Mouse (Mus musculus): Measurements from ENCODE around the gene Tanc2. TPM values are rescaled to one million over a fixed set of nuclear protein-coding genes. Genes with fewer than 3 reads are reported as not detected.
A peak's percentile ranks its signal among the peaks of the same experiment; 100 is the strongest.

Gene Tanc2
- polyA plus RNA-seq, 1 experiment from 2014 or later: 5.6 TPM

DNA sequence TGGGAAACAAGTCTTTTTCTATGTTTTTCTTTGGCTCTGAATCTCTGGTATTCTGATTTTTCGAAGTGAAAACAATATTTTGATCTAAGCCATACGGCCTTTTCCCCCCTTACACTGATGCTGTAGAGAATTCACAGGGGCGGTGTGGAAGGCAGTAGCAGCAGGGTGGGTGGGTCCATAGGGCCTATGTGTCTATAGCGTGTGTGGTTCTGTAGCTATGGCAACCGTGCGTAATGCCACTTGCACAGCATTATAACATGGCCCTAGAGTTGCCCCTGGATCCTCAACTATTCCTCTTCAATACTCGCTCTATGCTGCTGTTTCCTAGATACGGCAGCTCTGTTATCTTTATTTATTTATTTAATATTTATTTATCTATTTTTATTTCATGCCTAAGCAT is 32.5 kb upstream of the Tanc2 start:
- no peak for ATAC-seq (ENCODE audit: insufficient number of reproducible peaks, low FRiP score, low TSS enrichment, low read depth)
- H3K4me2 ChIP-seq (ENCODE audit: low read depth, severe bottlenecking): no peak overlapping the region

DNA sequence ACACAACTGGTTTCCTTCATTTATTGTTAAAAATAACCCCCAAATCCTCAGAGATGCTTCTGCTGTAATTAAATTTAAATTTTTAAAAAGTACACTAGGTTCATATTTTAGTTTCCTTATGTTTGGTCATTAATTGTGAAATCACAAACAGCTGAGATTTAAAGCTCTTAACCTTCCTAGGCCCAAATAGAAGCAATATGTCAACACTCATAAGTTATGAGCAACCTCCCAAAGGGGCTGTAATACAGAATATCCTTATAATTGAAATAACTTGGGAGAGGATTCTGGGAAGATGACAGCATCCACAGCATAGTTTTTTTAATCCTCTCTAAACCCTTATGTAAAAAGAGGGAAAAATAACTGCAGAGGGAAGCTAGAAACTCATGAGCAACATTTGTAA is 31.7 kb upstream of the Tanc2 start:
- H3K4me2 ChIP-seq (ENCODE audit: low read depth, severe bottlenecking): no peak overlapping the region
- ATAC-seq (ENCODE audit: insufficient number of reproducible peaks, low FRiP score, low TSS enrichment, low read depth) (no peak), DNase-seq (ENCODE audit: low spot score) (no peak)
- no peak overlapping the region for H3K9ac ChIP-seq (ENCODE audit: low read length)
- H3K4me1 ChIP-seq (ENCODE audit: control insufficient read depth, insufficient read depth, low read length): no peaks in the 10 kb centered on the region
- H3K36me3 ChIP-seq (ENCODE audit: control insufficient read depth, insufficient read depth, low read length): no peaks in the 10 kb centered on the region
- no peak overlapping the region for H3K27ac ChIP-seq (replicated peaks; ENCODE audit: low read depth, low read length)
- H3K9me3 ChIP-seq (ENCODE audit: control insufficient read depth, low read length): no peaks in the 10 kb centered on the region
- H3K27me3 ChIP-seq (ENCODE audit: control insufficient read depth, insufficient read depth, low read length): no peaks in the 10 kb centered on the region
- H3K4me3 ChIP-seq (ENCODE audit: low read depth, low read length): no peak overlapping the region

More for the DNA sequence above, 32.5 kb upstream of the Tanc2 start:
- Histone ChIP-seq H3K9me3 (ENCODE audit: control insufficient read depth, low read length) (no peaks in the 10 kb centered on the region), H3K4me1 (ENCODE audit: control insufficient read depth, insufficient read depth, low read length) (no peaks in the 10 kb centered on the region), H3K27me3 (ENCODE audit: control insufficient read depth, insufficient read depth, low read length) (no peaks in the 10 kb centered on the region), H3K4me3 (ENCODE audit: low read depth, low read length) (no peak overlapping the region), H3K36me3 (ENCODE audit: control insufficient read depth, insufficient read depth, low read length) (no peaks in the 10 kb centered on the region), H3K9ac (ENCODE audit: low read length) (no peak overlapping the region), H3K27ac (replicated peaks; ENCODE audit: low read depth, low read length) (no peak overlapping the region)
- DNase-seq (ENCODE audit: low spot score): no peak
- WGBS: 80% methylated on average over 8 of the region's 8 CpGs

DNA sequence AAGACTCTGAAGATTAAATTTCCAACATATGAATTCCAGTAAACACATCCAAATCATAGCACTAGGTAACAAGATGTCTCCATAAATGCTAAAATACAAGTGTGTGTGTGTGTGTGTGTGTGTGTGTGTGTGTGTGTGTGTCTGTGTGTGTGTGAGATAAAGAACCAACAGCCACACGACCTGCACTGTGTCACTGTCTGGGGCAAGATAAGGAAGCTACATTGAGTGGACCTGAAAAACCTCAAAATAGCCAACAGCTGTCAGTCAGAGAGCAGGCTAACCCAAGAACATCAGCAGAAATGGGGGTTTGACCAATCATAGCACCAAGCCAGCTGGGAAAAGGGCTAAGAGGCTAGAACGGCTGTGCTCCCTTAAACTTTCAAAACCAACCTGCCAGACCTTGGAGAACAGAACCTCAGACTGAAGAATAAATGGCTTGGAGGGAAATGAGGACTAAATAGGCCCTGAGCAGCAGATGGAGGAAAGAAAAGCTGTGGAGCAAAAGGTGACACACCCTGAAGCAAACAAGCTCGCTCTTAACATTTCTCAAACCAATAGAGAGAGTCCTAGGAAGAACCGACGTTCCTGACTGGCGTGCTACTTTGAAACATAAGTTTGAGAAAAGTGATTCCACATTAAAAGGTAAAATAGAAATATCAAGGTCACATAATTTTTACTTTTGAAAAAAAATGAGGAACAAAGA is 30.8 kb upstream of the Tanc2 start:
- no peak overlapping the region for H3K27ac ChIP-seq (replicated peaks; ENCODE audit: low read depth, low read length)
- no peak overlapping the region for H3K4me2 ChIP-seq (ENCODE audit: low read depth, severe bottlenecking)
- DNase-seq (ENCODE audit: low spot score): no peak
- H3K4me3 ChIP-seq (ENCODE audit: low read depth, low read length): no peak overlapping the region
- no peaks in the 10 kb centered on the region for H3K36me3 ChIP-seq (ENCODE audit: control insufficient read depth, insufficient read depth, low read length)
- no peaks in the 10 kb centered on the region for H3K27me3 ChIP-seq (ENCODE audit: control insufficient read depth, insufficient read depth, low read length)
- no peak for ATAC-seq (ENCODE audit: insufficient number of reproducible peaks, low FRiP score, low TSS enrichment, low read depth)
- H3K4me1 ChIP-seq (ENCODE audit: control insufficient read depth, insufficient read depth, low read length): no peaks in the 10 kb centered on the region
- H3K9ac ChIP-seq (ENCODE audit: low read length): no peak overlapping the region
- H3K9me3 ChIP-seq (ENCODE audit: control insufficient read depth, low read length): no peaks in the 10 kb centered on the region
- WGBS: 81% methylated on average over 6 of the region's 6 CpGs

DNA sequence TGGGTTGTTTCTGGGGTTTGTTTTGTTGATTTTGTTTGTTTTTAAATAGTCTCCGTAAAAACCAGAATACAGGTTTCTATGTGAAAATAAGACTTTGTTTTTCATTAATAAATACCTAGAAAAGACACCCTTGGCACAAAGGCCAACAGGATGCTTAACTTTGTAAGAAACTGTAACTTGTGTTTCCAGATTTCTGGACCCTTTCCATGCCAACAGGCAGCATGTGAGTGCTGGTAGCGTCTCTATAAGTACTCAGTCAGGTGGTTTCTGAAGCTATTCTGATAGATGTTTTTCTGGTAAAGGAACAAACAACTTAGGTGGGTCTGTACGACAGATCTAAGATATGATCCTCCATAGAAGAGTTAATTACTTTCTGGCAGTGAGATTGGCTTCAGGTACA is 26.2 kb upstream of the Tanc2 start:
- DNase-seq (ENCODE audit: low spot score): no peak
- Histone ChIP-seq H3K36me3 (ENCODE audit: control insufficient read depth, insufficient read depth, low read length) (no peaks in the 10 kb centered on the region), H3K9me3 (ENCODE audit: control insufficient read depth, low read length) (no peaks in the 10 kb centered on the region), H3K9ac (ENCODE audit: low read length) (no peak overlapping the region), H3K4me2 (ENCODE audit: low read depth, severe bottlenecking) (no peak overlapping the region), H3K27ac (replicated peaks; ENCODE audit: low read depth, low read length) (no peak overlapping the region), H3K27me3 (ENCODE audit: control insufficient read depth, insufficient read depth, low read length) (no peaks in the 10 kb centered on the region), H3K4me1 (ENCODE audit: control insufficient read depth, insufficient read depth, low read length) (no peaks in the 10 kb centered on the region), H3K4me3 (ENCODE audit: low read depth, low read length) (no peak overlapping the region)
- ATAC-seq (ENCODE audit: insufficient number of reproducible peaks, low FRiP score, low TSS enrichment, low read depth): no peak
- WGBS: 91% methylated on average over 3 of the region's 3 CpGs

DNA sequence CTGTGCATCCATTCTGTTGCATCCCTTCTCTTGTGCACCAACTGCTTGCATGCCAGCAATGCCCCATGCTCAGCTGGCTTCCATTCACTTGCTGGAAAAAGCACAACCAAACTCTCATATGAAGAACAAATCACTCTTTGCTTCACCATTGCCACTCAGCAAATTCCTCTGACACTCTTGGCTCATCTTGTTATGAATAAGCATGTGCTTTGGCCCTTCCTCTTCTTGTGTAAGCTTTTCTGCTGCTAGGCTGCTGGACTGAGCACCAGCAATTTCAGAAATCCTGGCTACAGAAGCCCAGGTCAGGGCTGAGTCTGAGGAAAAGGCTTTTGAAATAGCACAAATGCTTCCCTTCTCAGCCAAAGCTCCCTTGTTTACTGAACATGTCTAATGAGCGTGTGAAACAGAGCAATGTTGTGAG is 22.6 kb upstream of the Tanc2 start:
- no peak overlapping the region for H3K4me3 ChIP-seq (ENCODE audit: low read depth, low read length)
- no peak for DNase-seq (ENCODE audit: low spot score)
- 76% methylated on average over 1 of the region's 1 CpGs for WGBS
- H3K27me3 ChIP-seq (ENCODE audit: control insufficient read depth, insufficient read depth, low read length): no peaks in the 10 kb centered on the region
- no peaks in the 10 kb centered on the region for H3K4me1 ChIP-seq (ENCODE audit: control insufficient read depth, insufficient read depth, low read length)
- no peak overlapping the region for H3K4me2 ChIP-seq (ENCODE audit: low read depth, severe bottlenecking)
- no peaks in the 10 kb centered on the region for H3K36me3 ChIP-seq (ENCODE audit: control insufficient read depth, insufficient read depth, low read length)
- H3K27ac ChIP-seq (replicated peaks; ENCODE audit: low read depth, low read length): no peak overlapping the region
- no peak for ATAC-seq (ENCODE audit: insufficient number of reproducible peaks, low FRiP score, low TSS enrichment, low read depth)
- no peak overlapping the region for H3K9ac ChIP-seq (ENCODE audit: low read length)
- no peaks in the 10 kb centered on the region for H3K9me3 ChIP-seq (ENCODE audit: control insufficient read depth, low read length)

DNA sequence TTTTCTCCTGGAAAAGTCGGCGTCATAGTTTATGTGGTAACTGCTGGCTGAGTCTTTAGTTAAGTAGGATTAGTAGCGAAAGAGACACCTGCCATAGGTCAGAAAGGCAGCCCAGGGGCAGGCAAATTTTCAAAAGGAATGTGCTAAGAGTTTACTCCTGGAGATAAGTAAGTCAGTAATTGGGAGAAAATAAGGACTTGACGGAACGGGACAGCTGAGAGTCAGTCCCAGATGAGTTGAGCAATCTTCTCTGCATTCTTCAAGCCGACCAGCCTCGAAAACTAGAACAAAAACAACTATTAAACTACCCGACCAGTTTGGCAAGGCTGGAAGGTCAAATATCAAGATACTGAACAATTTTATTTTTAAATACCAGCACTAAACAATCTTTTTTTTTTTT is 17.8 kb upstream of the Tanc2 start:
- 71% methylated on average over 8 of the region's 8 CpGs for WGBS
- peak; percentile 19 for DNase-seq (ENCODE audit: low spot score)
- H3K4me1 ChIP-seq (ENCODE audit: control insufficient read depth, insufficient read depth, low read length): no peaks in the 10 kb centered on the region
- no peak overlapping the region for H3K27ac ChIP-seq (replicated peaks; ENCODE audit: low read depth, low read length)
- H3K27me3 ChIP-seq (ENCODE audit: control insufficient read depth, insufficient read depth, low read length): no peaks in the 10 kb centered on the region
- no peak for ATAC-seq (ENCODE audit: insufficient number of reproducible peaks, low FRiP score, low TSS enrichment, low read depth)
- H3K9ac ChIP-seq (ENCODE audit: low read length): no peak overlapping the region
- no peak overlapping the region for H3K4me2 ChIP-seq (ENCODE audit: low read depth, severe bottlenecking)
- no peak overlapping the region for H3K4me3 ChIP-seq (ENCODE audit: low read depth, low read length)
- no peaks in the 10 kb centered on the region for H3K9me3 ChIP-seq (ENCODE audit: control insufficient read depth, low read length)
- H3K36me3 ChIP-seq (ENCODE audit: control insufficient read depth, insufficient read depth, low read length): no peaks in the 10 kb centered on the region

DNA sequence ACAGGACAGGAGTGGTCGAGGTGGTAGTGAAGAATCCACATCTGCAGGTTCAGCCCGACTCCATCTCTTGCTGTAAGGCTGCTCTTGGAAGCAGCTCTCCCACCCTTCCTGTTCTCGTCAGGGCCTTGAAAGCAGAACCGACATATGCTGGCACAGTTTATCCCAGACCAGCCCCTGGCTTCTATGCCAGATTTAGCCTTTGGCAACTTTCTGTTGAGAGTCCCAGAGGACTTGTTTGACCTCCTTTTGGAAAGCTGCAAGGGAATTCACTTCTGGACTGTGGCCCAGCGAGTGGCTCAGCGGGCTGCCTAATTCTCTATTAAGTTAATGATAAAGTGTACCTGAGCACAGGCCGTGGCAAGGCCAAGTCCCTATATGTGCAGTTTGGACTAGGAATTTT is 15.5 kb upstream of the Tanc2 start:
- Histone ChIP-seq H3K4me2 (ENCODE audit: low read depth, severe bottlenecking) (no peak overlapping the region), H3K27me3 (ENCODE audit: control insufficient read depth, insufficient read depth, low read length) (no peaks in the 10 kb centered on the region), H3K36me3 (ENCODE audit: control insufficient read depth, insufficient read depth, low read length) (no peaks in the 10 kb centered on the region), H3K27ac (replicated peaks; ENCODE audit: low read depth, low read length) (no peak overlapping the region), H3K9me3 (ENCODE audit: control insufficient read depth, low read length) (no peaks in the 10 kb centered on the region), H3K4me3 (ENCODE audit: low read depth, low read length) (no peak overlapping the region), H3K9ac (ENCODE audit: low read length) (no peak overlapping the region), H3K4me1 (ENCODE audit: control insufficient read depth, insufficient read depth, low read length) (no peaks in the 10 kb centered on the region)
- DNase-seq (ENCODE audit: low spot score): no peak
- no peak for ATAC-seq (ENCODE audit: insufficient number of reproducible peaks, low FRiP score, low TSS enrichment, low read depth)
- 58% methylated on average over 7 of the region's 7 CpGs for WGBS

DNA sequence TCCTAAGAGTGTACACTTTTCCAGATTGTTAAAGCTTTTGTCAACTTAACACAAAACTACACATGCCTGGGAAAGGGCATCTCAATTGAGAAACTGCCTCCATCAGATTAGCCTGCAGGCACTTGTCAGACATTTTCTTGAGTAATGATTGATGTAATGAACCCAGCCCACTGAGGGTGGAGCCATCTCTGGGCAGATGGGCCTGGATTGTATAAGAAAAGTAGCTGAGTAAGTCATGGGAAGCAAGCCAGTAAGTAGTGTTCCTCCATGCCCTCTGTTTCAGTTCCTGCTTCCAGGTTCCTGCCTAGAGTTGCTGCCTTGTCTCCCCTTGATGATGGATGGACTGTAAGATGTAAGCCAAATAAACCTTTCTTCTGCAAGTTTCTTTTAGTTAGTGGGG is 12.6 kb upstream of the Tanc2 start:
- no peak for ATAC-seq (ENCODE audit: insufficient number of reproducible peaks, low FRiP score, low TSS enrichment, low read depth)

DNA sequence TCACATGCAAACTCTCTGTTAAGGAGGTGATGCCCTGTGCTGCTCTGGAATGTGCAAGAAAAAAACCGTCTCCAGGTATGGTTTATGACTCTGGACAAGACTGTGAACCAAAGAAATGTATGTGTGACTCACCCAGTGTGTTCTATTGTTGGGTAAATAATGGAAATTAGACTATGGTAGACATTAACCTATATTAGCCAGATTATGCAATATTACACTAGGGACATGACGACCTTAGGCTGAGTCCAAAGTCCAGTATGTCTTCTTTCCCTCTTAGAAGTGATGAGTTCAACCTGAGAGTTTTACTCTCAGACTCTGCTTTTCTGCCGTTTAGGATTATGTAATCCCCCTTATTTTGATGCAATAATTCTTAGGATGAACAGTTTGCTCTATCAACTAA is 7.8 kb upstream of the Tanc2 start:
- WGBS: 89% methylated on average over 3 of the region's 3 CpGs
- H3K27me3 ChIP-seq (ENCODE audit: control insufficient read depth, insufficient read depth, low read length): no peaks in the 10 kb centered on the region
- H3K4me3 ChIP-seq (ENCODE audit: low read depth, low read length): no peak overlapping the region
- no peaks in the 10 kb centered on the region for H3K4me1 ChIP-seq (ENCODE audit: control insufficient read depth, insufficient read depth, low read length)
- H3K9ac ChIP-seq (ENCODE audit: low read length): no peak overlapping the region
- H3K36me3 ChIP-seq (ENCODE audit: control insufficient read depth, insufficient read depth, low read length): no peaks in the 10 kb centered on the region
- no peaks in the 10 kb centered on the region for H3K9me3 ChIP-seq (ENCODE audit: control insufficient read depth, low read length)
- no peak overlapping the region for H3K4me2 ChIP-seq (ENCODE audit: low read depth, severe bottlenecking)
- no peak for ATAC-seq (ENCODE audit: insufficient number of reproducible peaks, low FRiP score, low TSS enrichment, low read depth)
- no peak overlapping the region for H3K27ac ChIP-seq (replicated peaks; ENCODE audit: low read depth, low read length)
- no peak for DNase-seq (ENCODE audit: low spot score)

More for the DNA sequence above, 12.6 kb upstream of the Tanc2 start:
- H3K9me3 ChIP-seq (ENCODE audit: control insufficient read depth, low read length): no peaks in the 10 kb centered on the region
- no peaks in the 10 kb centered on the region for H3K27me3 ChIP-seq (ENCODE audit: control insufficient read depth, insufficient read depth, low read length)
- no peak for DNase-seq (ENCODE audit: low spot score)
- no peak overlapping the region for H3K9ac ChIP-seq (ENCODE audit: low read length)
- no peaks in the 10 kb centered on the region for H3K4me1 ChIP-seq (ENCODE audit: control insufficient read depth, insufficient read depth, low read length)
- no peak overlapping the region for H3K4me3 ChIP-seq (ENCODE audit: low read depth, low read length)
- no peak overlapping the region for H3K27ac ChIP-seq (replicated peaks; ENCODE audit: low read depth, low read length)
- no peak overlapping the region for H3K4me2 ChIP-seq (ENCODE audit: low read depth, severe bottlenecking)
- no peaks in the 10 kb centered on the region for H3K36me3 ChIP-seq (ENCODE audit: control insufficient read depth, insufficient read depth, low read length)

Measured in limb, embryonic 11.5 days (tissue).